In genomic region chr5:37820689-37821088, GRCm38 (mm10) we compare ENCODE assay signal across 15 mouse cellular contexts. TPM values are rescaled to one million over a fixed set of nuclear protein-coding genes. Genes with fewer than 3 reads are reported as not detected.
A peak's percentile ranks its signal among the peaks of the same experiment; 100 is the strongest.
DNase-seq lines count a peak whose midpoint lies in the region; ATAC-seq lines count a peak whose summit lies in the region.
"Had no signal": no experiment of that assay in that cellular context is flagged by ENCODE, and none has a peak within 500 bp of the region (broad histone marks: within the 10 kb centered on the region; RNA-seq: fewer than 3 reads in every experiment).

No protein-coding gene starts in this region.

- H3K27ac ChIP-seq in heart, embryonic 13.5 days (replicated peaks) = no peak overlapping the region
- peak overlapping the region; percentile 82 for H3K27ac ChIP-seq in embryonic facial prominence, embryonic 15.5 days (replicated peaks)
- no peak overlapping the region for H3K27ac ChIP-seq in limb, embryonic 15.5 days
- H3K27ac ChIP-seq: intestine, embryonic 15.5 days; stomach, embryonic 15.5 days had no signal

- H3K4me2 ChIP-seq in heart, embryonic 13.5 days = peak overlapping the region; percentile 83; the same call in 1 of the 2 replicates
- peak overlapping the region; percentile 80 for H3K4me2 ChIP-seq in embryonic facial prominence, embryonic 15.5 days (replicated peaks)
- peak overlapping the region; percentile 90 for H3K4me2 ChIP-seq in limb, embryonic 15.5 days
- H3K4me2 ChIP-seq: intestine, embryonic 15.5 days; liver, embryonic 11.5 days; stomach, embryonic 15.5 days had no signal

- 42% methylated on average over 8 of the region's 8 CpGs for WGBS in heart, embryonic 13.5 days
- 25% methylated on average over 8 of the region's 8 CpGs for WGBS in embryonic facial prominence, embryonic 15.5 days
- WGBS in limb, embryonic 15.5 days = 28% methylated on average over 8 of the region's 8 CpGs

- peak overlapping the region; percentile 69; the same call in 1 of the 2 replicates for H3K4me3 ChIP-seq in heart, embryonic 13.5 days
- peak overlapping the region; percentile 72 for H3K4me3 ChIP-seq in embryonic facial prominence, embryonic 15.5 days (replicated peaks)
- H3K4me3 ChIP-seq in limb, embryonic 15.5 days = peak overlapping the region; percentile 57
- H3K4me3 ChIP-seq: intestine, embryonic 15.5 days; stomach, embryonic 15.5 days had no signal

- H3K4me1 ChIP-seq in heart, embryonic 13.5 days = peaks cover 33% of the 10 kb centered on the region
- H3K4me1 ChIP-seq in embryonic facial prominence, embryonic 15.5 days = peaks cover 52% of the 10 kb centered on the region
- peaks cover 58% of the 10 kb centered on the region for H3K4me1 ChIP-seq in limb, embryonic 15.5 days

- H3K9me3 ChIP-seq in heart, embryonic 13.5 days = no peaks in the 10 kb centered on the region
- H3K9me3 ChIP-seq in embryonic facial prominence, embryonic 15.5 days (replicated peaks) = no peaks in the 10 kb centered on the region
- no peaks in the 10 kb centered on the region for H3K9me3 ChIP-seq in limb, embryonic 15.5 days
- H3K9me3 ChIP-seq: intestine, embryonic 15.5 days; stomach, embryonic 15.5 days had no signal

- no peak overlapping the region for H3K9ac ChIP-seq in heart, embryonic 13.5 days
- peak overlapping the region; percentile 26; the same call in 1 of the 2 replicates for H3K9ac ChIP-seq in embryonic facial prominence, embryonic 15.5 days
- no peak overlapping the region for H3K9ac ChIP-seq in limb, embryonic 15.5 days
- H3K9ac ChIP-seq: intestine, embryonic 15.5 days; stomach, embryonic 15.5 days had no signal

- no peak for DNase-seq in heart, postnatal 14 days
- peak; percentile 43 for DNase-seq in embryo, embryonic 11 days
- no peak for DNase-seq in ovary, postnatal 14 days (ENCODE audit: low spot score)
- no peak for DNase-seq in heart, postnatal 4 days
- DNase-seq: gastrocnemius, postnatal 14 days; kidney, postnatal 10 days; thymus, postnatal 36 days had no signal

- intact Hi-C loops in heart, postnatal 14 days (cut with DNase I) = no loop called here

- no peaks in the 10 kb centered on the region for H3K36me3 ChIP-seq in heart, embryonic 13.5 days
- H3K36me3 ChIP-seq in embryonic facial prominence, embryonic 15.5 days = no peaks in the 10 kb centered on the region
- H3K36me3 ChIP-seq in limb, embryonic 15.5 days = no peaks in the 10 kb centered on the region
- H3K36me3 ChIP-seq: intestine, embryonic 15.5 days; stomach, embryonic 15.5 days had no signal

- ATAC-seq in heart, embryonic 13.5 days (ENCODE audit: extremely low read depth, insufficient number of reproducible peaks, low FRiP score, low TSS enrichment) = no peak
- ATAC-seq in embryonic facial prominence, embryonic 15.5 days (ENCODE audit: insufficient number of reproducible peaks, low FRiP score, low TSS enrichment, low read depth) = no peak
- no peak for ATAC-seq in limb, embryonic 15.5 days (ENCODE audit: insufficient number of reproducible peaks, low FRiP score, low TSS enrichment, low read depth)
- ATAC-seq: CD4-positive, CD25-positive, alpha-beta regulatory T cell, adult 4 months; intestine, embryonic 15.5 days; lung, postnatal 0 days had no signal

- peaks cover 99% of the 10 kb centered on the region for H3K27me3 ChIP-seq in heart, embryonic 13.5 days (replicated peaks)
- H3K27me3 ChIP-seq in embryonic facial prominence, embryonic 15.5 days = peaks cover 82% of the 10 kb centered on the region
- H3K27me3 ChIP-seq in limb, embryonic 15.5 days = peaks cover 92% of the 10 kb centered on the region

RNA-seq across cellular contexts. Expression of gene Msx1, which starts 3.7 kb away (rescaled TPM):
- 8.6 and 10.3 TPM in 2 replicates for polyA plus RNA-seq in heart, embryonic 13.5 days (2015; fragmentation: Nextera tagmentation; extraction: Ambion mirVana)
- total RNA-seq in heart, postnatal 14 days (2021) = 1 to 10 TPM; 4.6 to 5.6 TPM
- polyA plus RNA-seq in embryonic facial prominence, embryonic 15.5 days (2015; fragmentation: Nextera tagmentation; extraction: Ambion mirVana) = 181 and 201 TPM in 2 replicates
- 137 and 155 TPM in 2 replicates for polyA plus RNA-seq in limb, embryonic 15.5 days (2015; fragmentation: Nextera tagmentation; extraction: Ambion mirVana)
- 1 to 10 TPM; 4.7 to 4.9 TPM for total RNA-seq in heart, postnatal 4 days (2021)
- polyA plus RNA-seq: CD4-positive, CD25-positive, alpha-beta regulatory T cell, adult 4 months had no signal

Comparison
In these comparisons a context has a peak if more than half of its experiments do, and no peak if none do; other contexts are left out.
1. RNA of gene Msx1, which starts 3.7 kb away (polyA plus RNA-seq): 181 to 201 TPM in embryonic facial prominence, embryonic 15.5 days and 137 to 155 TPM in limb, embryonic 15.5 days; 8.6 to 10.3 TPM in heart, embryonic 13.5 days; every median in the first group is over 10 times any median in the second.
2. Peak in every context shown above with its lines, with median percentiles within 50 percentile points of each other: H3K4me2 ChIP-seq and H3K4me3 ChIP-seq.